Mouse (Mus musculus) heart, embryonic 13.5 days (tissue): ENCODE results near the gene Agbl3. TPM values are rescaled to one million over a fixed set of nuclear protein-coding genes. Genes with fewer than 3 reads are reported as not detected.
A peak's percentile ranks its signal among the peaks of the same experiment; 100 is the strongest.

Experiments
- ATAC-seq: fragments of 200-750 bp; cut with Nextera tagmentation; 2 replicates; pipeline ENCODE4 v1.8.0; 2017; ENCODE audit warnings: moderate TSS enrichment; ENCODE audit not compliant: insufficient number of reproducible peaks, low FRiP score, low TSS enrichment; ENCODE audit errors: extremely low read depth
- H3K27ac ChIP-seq: fragments of 300-500 bp; sonication (generic); replicated peaks from 2 replicates; pipeline ENCODE4 v1.5.1; 2015; ENCODE audit warnings: moderate library complexity, mild to moderate bottlenecking, inconsistent platforms
- H3K27me3 ChIP-seq: fragments of 300-500 bp; sonication (generic); replicated peaks from 2 replicates; pipeline ENCODE4 v1.6.1; 2015; ENCODE audit warnings: mild to moderate bottlenecking, inconsistent platforms
- H3K36me3 ChIP-seq: fragments of 300-500 bp; sonication (generic); 2 replicates; pipeline ENCODE4 v1.6.1; 2015; ENCODE audit warnings: mild to moderate bottlenecking, inconsistent platforms
- H3K4me1 ChIP-seq: fragments of 300-500 bp; sonication (generic); 2 replicates; pipeline ENCODE4 v1.6.1; 2015; ENCODE audit warnings: inconsistent platforms
- H3K4me2 ChIP-seq: fragments of 300-500 bp; sonication (generic); 2 replicates; pipeline ENCODE4 v1.6.1; 2015; ENCODE audit warnings: inconsistent platforms, mild to moderate bottlenecking, moderate library complexity
- H3K4me3 ChIP-seq: fragments of 300-500 bp; sonication (generic); 2 replicates; pipeline ENCODE4 v1.5.1; 2015; ENCODE audit warnings: moderate library complexity, mild to moderate bottlenecking, inconsistent platforms
- H3K9ac ChIP-seq: fragments of 300-500 bp; sonication (generic); 2 replicates; pipeline ENCODE4 v1.6.1; 2015; ENCODE audit warnings: inconsistent platforms, mild to moderate bottlenecking, moderate library complexity
- H3K9me3 ChIP-seq: fragments of 300-500 bp; sonication (generic); 2 replicates; pipeline ENCODE4 v1.6.1; 2016; ENCODE audit warnings: inconsistent platforms
- WGBS: fragments of 180-500 bp; shearing (Covaris S2); methylation state at CpG from one replicate; pipeline ENCODE4 v1.1.7; 2015; ENCODE audit warnings: mixed read lengths; 5-methylcytosine and 5-hydroxymethylcytosine counted together
- polyA plus RNA-seq: library from polyadenylated mRNA; unstranded; fragments of >200 nt; fragmentation: Nextera tagmentation; extraction: Ambion mirVana; gene quantifications from 2 replicates; pipeline ENCODE4 v1.2.1, GENCODE M21; 2015

Gene Agbl3
- polyA plus RNA-seq, 1 experiment from 2014 or later = 6.2 TPM

- 55% methylated on average over 16 of the region's 16 CpGs for WGBS
- Histone ChIP-seq H3K27ac (no peak overlapping the region), H3K9me3 (no peaks in the 10 kb centered on the region), H3K4me3 (no peak overlapping the region), H3K27me3 (no peaks in the 10 kb centered on the region), H3K4me2 (no peak overlapping the region), H3K36me3 (peaks cover 95% of the 10 kb centered on the region), H3K9ac (no peak overlapping the region), H3K4me1 (peaks cover 25% of the 10 kb centered on the region)
- no peak for ATAC-seq
Observed at GRCm38 (mm10) chr6:34896168-34896780, 116.0 kb downstream of the Agbl3 start.

- peak overlapping the region; percentile 72 for H3K27ac ChIP-seq
- no peaks in the 10 kb centered on the region for H3K27me3 ChIP-seq
- H3K9ac ChIP-seq = no peak overlapping the region
- peaks cover 53% of the 10 kb centered on the region for H3K4me1 ChIP-seq
- peaks cover 86% of the 10 kb centered on the region for H3K36me3 ChIP-seq
- no peak overlapping the region for H3K4me2 ChIP-seq
- WGBS = 41% methylated on average over 2 of the region's 2 CpGs
- H3K4me3 ChIP-seq = no peak overlapping the region
- H3K9me3 ChIP-seq = no peaks in the 10 kb centered on the region
- 0 out of 2 replicates have a peak, but pooled peaks have one; percentile 20 for ATAC-seq
Observed at GRCm38 (mm10) chr6:34899127-34899526, 118.9 kb downstream of the Agbl3 start.

GRCm38 (mm10) chr6:34900990-34901389 lies 120.8 kb downstream of the Agbl3 start:
- H3K36me3 ChIP-seq = peaks cover 86% of the 10 kb centered on the region
- 75% methylated on average over 2 of the region's 2 CpGs for WGBS

GRCm38 (mm10) chr6:34901911-34902444 lies 121.7 kb downstream of the Agbl3 start:
- 34% methylated on average over 9 of the region's 9 CpGs for WGBS
- peak overlapping the region; percentile 82 for H3K27ac ChIP-seq
- peak overlapping the region; percentile 55; the same call in 1 of the 2 replicates for H3K9ac ChIP-seq
- no peaks in the 10 kb centered on the region for H3K27me3 ChIP-seq
- H3K9me3 ChIP-seq = no peaks in the 10 kb centered on the region
- peak overlapping the region; percentile 47 for H3K4me2 ChIP-seq
- H3K36me3 ChIP-seq = peaks cover 87% of the 10 kb centered on the region
- no peak overlapping the region for H3K4me3 ChIP-seq
- no peak; the same call in 1 of the 2 replicates for ATAC-seq
- peaks cover 66% of the 10 kb centered on the region for H3K4me1 ChIP-seq

More at GRCm38 (mm10) chr6:34900990-34901389, 120.8 kb downstream of the Agbl3 start:
- no peak overlapping the region for H3K4me3 ChIP-seq
- peaks cover 61% of the 10 kb centered on the region for H3K4me1 ChIP-seq
- no peak overlapping the region for H3K4me2 ChIP-seq
- no peaks in the 10 kb centered on the region for H3K9me3 ChIP-seq
- 0 out of 2 replicates have a peak overlapping the region, but pooled peaks have one; percentile 20 for H3K27ac ChIP-seq
- no peaks in the 10 kb centered on the region for H3K27me3 ChIP-seq
- ATAC-seq = no peak
- no peak overlapping the region for H3K9ac ChIP-seq

- WGBS = 72% methylated on average over 7 of the region's 7 CpGs
- H3K4me1 ChIP-seq = peaks cover 72% of the 10 kb centered on the region
- peaks cover 87% of the 10 kb centered on the region for H3K36me3 ChIP-seq
- no peak overlapping the region for H3K4me3 ChIP-seq
- H3K4me2 ChIP-seq = peak overlapping the region; percentile 47
- no peak for ATAC-seq
- peak overlapping the region; percentile 55 for H3K9ac ChIP-seq
- no peaks in the 10 kb centered on the region for H3K9me3 ChIP-seq
- H3K27me3 ChIP-seq = no peaks in the 10 kb centered on the region
- H3K27ac ChIP-seq = peak overlapping the region; percentile 82
Observed at GRCm38 (mm10) chr6:34902578-34902977, 122.3 kb downstream of the Agbl3 start.

- no peak for ATAC-seq
- H3K4me2 ChIP-seq = peak overlapping the region; percentile 46
- H3K9ac ChIP-seq = peak overlapping the region; percentile 67; the same call in 1 of the 2 replicates
- H3K4me1 ChIP-seq = peaks cover 79% of the 10 kb centered on the region
- no peak overlapping the region for H3K4me3 ChIP-seq
- H3K27ac ChIP-seq = peak overlapping the region; percentile 82
- H3K36me3 ChIP-seq = peaks cover 86% of the 10 kb centered on the region
- WGBS = 58% methylated on average over 5 of the region's 5 CpGs
- H3K27me3 ChIP-seq = no peaks in the 10 kb centered on the region
- H3K9me3 ChIP-seq = no peaks in the 10 kb centered on the region
Observed at GRCm38 (mm10) chr6:34903441-34903840, 123.2 kb downstream of the Agbl3 start.

GRCm38 (mm10) chr6:34903851-34904250 lies 123.6 kb downstream of the Agbl3 start:
- Histone ChIP-seq H3K4me1 (peaks cover 82% of the 10 kb centered on the region), H3K9ac (peak overlapping the region; percentile 67), H3K9me3 (no peaks in the 10 kb centered on the region), H3K27ac (peak overlapping the region; percentile 82), H3K4me3 (no peak overlapping the region), H3K27me3 (no peaks in the 10 kb centered on the region), H3K4me2 (peak overlapping the region; percentile 46), H3K36me3 (peaks cover 88% of the 10 kb centered on the region)
- WGBS = 36% methylated on average over 10 of the region's 10 CpGs
- ATAC-seq = no peak

- Histone ChIP-seq H3K9ac (peak overlapping the region; percentile 67), H3K4me2 (peak overlapping the region; percentile 46), H3K36me3 (peaks cover 87% of the 10 kb centered on the region), H3K4me3 (no peak overlapping the region), H3K27me3 (no peaks in the 10 kb centered on the region), H3K27ac (peak overlapping the region; percentile 82), H3K9me3 (no peaks in the 10 kb centered on the region), H3K4me1 (peaks cover 82% of the 10 kb centered on the region)
- 40% methylated on average over 6 of the region's 6 CpGs for WGBS
- no peak for ATAC-seq
Observed at GRCm38 (mm10) chr6:34904361-34904760, 124.1 kb downstream of the Agbl3 start.

GRCm38 (mm10) chr6:34906125-34906524 lies 125.9 kb downstream of the Agbl3 start:
- H3K4me3 ChIP-seq = no peak overlapping the region
- no peak overlapping the region for H3K4me2 ChIP-seq
- H3K9ac ChIP-seq = no peak overlapping the region
- H3K27me3 ChIP-seq = no peaks in the 10 kb centered on the region
- H3K9me3 ChIP-seq = no peaks in the 10 kb centered on the region
- 61% methylated on average over 2 of the region's 2 CpGs for WGBS
- ATAC-seq = no peak
- peaks cover 71% of the 10 kb centered on the region for H3K36me3 ChIP-seq
- H3K27ac ChIP-seq = no peak overlapping the region
- H3K4me1 ChIP-seq = peaks cover 74% of the 10 kb centered on the region

GRCm38 (mm10) chr6:34906661-34907060 lies 126.4 kb downstream of the Agbl3 start:
- Histone ChIP-seq H3K27ac (no peak overlapping the region), H3K27me3 (no peaks in the 10 kb centered on the region), H3K4me2 (no peak overlapping the region), H3K9me3 (no peaks in the 10 kb centered on the region), H3K4me3 (no peak overlapping the region), H3K36me3 (peaks cover 67% of the 10 kb centered on the region), H3K9ac (no peak overlapping the region), H3K4me1 (peaks cover 70% of the 10 kb centered on the region)
- ATAC-seq = no peak
- 86% methylated on average over 4 of the region's 4 CpGs for WGBS

- H3K27me3 ChIP-seq = no peaks in the 10 kb centered on the region
- peaks cover 65% of the 10 kb centered on the region for H3K4me1 ChIP-seq
- ATAC-seq = no peak
- H3K36me3 ChIP-seq = peaks cover 62% of the 10 kb centered on the region
- no peak overlapping the region for H3K27ac ChIP-seq
- no peak overlapping the region for H3K4me3 ChIP-seq
- H3K9ac ChIP-seq = 0 out of 2 replicates have a peak overlapping the region, but pooled peaks have one; percentile 9
- H3K4me2 ChIP-seq = peak overlapping the region; percentile 19; the same call in 1 of the 2 replicates
- no peaks in the 10 kb centered on the region for H3K9me3 ChIP-seq
- 71% methylated on average over 2 of the region's 2 CpGs for WGBS
Observed at GRCm38 (mm10) chr6:34907121-34907614, 126.9 kb downstream of the Agbl3 start.
